In the genomic region with DNA sequence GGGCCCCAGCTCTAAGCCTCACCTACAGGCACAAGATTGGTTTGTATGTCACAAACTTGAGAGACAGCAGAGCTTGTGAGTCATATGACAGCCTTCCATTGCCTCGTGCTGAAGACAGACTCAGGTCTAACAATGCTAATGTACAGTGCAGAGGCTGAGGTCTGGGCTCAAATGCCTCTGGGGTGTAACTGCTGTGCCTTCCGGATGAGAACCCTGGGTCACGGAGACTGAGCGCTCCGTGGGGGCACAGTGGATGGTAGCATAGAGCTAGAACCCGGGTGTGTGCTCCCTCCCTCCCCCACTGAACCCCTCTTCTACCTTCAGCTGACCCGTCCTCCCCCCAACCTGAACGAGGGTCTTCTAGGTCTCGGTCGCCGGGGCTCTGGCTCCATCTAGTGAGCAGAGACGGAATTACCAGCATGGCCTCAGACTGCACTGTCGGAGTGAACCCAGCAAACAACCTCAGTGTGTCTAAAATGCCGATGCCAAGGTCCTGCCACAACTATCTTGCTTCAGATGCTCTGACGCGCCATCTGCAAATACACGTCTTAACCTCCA, we compare ENCODE assay signal across 8 mouse cellular contexts.
DNase-seq lines count a peak whose midpoint lies in the region; ATAC-seq lines count a peak whose summit lies in the region.

No protein-coding gene starts in this region.

- peak; percentile 34; the same call in 1 of the 2 replicates for ATAC-seq in liver, embryonic 12.5 days
- peak; percentile 68; the same call in 1 of the 2 replicates for ATAC-seq in neural tube, embryonic 13.5 days (ENCODE audit: low read depth)

- H3K4me1 ChIP-seq in liver, embryonic 12.5 days: no peaks in the 10 kb centered on the region
- peaks cover 4% of the 10 kb centered on the region; the same call in 1 of the 2 replicates for H3K4me1 ChIP-seq in neural tube, embryonic 13.5 days (replicated peaks)

- no peak overlapping the region for H3K27ac ChIP-seq in liver, embryonic 12.5 days
- no peak overlapping the region for H3K27ac ChIP-seq in neural tube, embryonic 13.5 days (replicated peaks)

- H3K9ac ChIP-seq in liver, embryonic 12.5 days: no peak overlapping the region
- H3K9ac ChIP-seq in neural tube, embryonic 13.5 days: no peak overlapping the region; the same call in 1 of the 2 replicates

- H3K4me3 ChIP-seq in liver, embryonic 12.5 days: no peak overlapping the region
- H3K4me3 ChIP-seq in neural tube, embryonic 13.5 days: no peak overlapping the region

- H3K27me3 ChIP-seq in liver, embryonic 12.5 days (replicated peaks): peaks cover 33% of the 10 kb centered on the region
- H3K27me3 ChIP-seq in neural tube, embryonic 13.5 days: peaks cover 18% of the 10 kb centered on the region

- no peaks in the 10 kb centered on the region for H3K36me3 ChIP-seq in liver, embryonic 12.5 days
- H3K36me3 ChIP-seq in neural tube, embryonic 13.5 days: no peaks in the 10 kb centered on the region

- DNase-seq in right cerebral cortex, adult 18-20 months: peak; percentile 18
- DNase-seq in right cerebral cortex, postnatal 36 days (ENCODE audit: low spot score in 2 of 2): no peak
- peak; percentile 81 to 82 for DNase-seq in cerebellum, postnatal 14 days
- peak; percentile 40 to 45 for DNase-seq in frontal cortex, postnatal 25 days (ENCODE audit: low spot score in 2 of 2)
- DNase-seq in kidney, adult 9 months: peak; percentile 65
- peak; percentile 62 to 71 for DNase-seq in thymus, postnatal 36 days

- no peaks in the 10 kb centered on the region for H3K9me3 ChIP-seq in liver, embryonic 12.5 days (replicated peaks)
- H3K9me3 ChIP-seq in neural tube, embryonic 13.5 days: no peaks in the 10 kb centered on the region

- peak overlapping the region; percentile 23; the same call in 1 of the 2 replicates for H3K4me2 ChIP-seq in liver, embryonic 12.5 days
- peak overlapping the region; percentile 43 for H3K4me2 ChIP-seq in neural tube, embryonic 13.5 days

- 7% methylated on average over 17 of the region's 17 CpGs for WGBS in liver, embryonic 12.5 days (ENCODE audit: insufficient replicate concordance)
- WGBS in neural tube, embryonic 13.5 days: 7% methylated on average over 17 of the region's 17 CpGs

Comparison
In these comparisons a context has a peak if more than half of its experiments do, and no peak if none do; other contexts are left out.
1. DNase-seq: peak in right cerebral cortex, adult 18-20 months (single experiment), cerebellum, postnatal 14 days (2 of 2), frontal cortex, postnatal 25 days (2 of 2), kidney, adult 9 months (single experiment) and thymus, postnatal 36 days (2 of 2); none in right cerebral cortex, postnatal 36 days (0 of 2).